Mouse (Mus musculus) left cerebral cortex, postnatal 14 days (tissue): ENCODE data around the gene 1700001P01Rik. TPM values are rescaled to one million over a fixed set of nuclear protein-coding genes. Genes with fewer than 3 reads are reported as not detected.
"Not testable (repeated sequence)": the region's sequence is repeated elsewhere in the genome, so short reads cannot be mapped to it uniquely, and the experiment has no call there.

ENCODE experiments used
- DNase-seq, 2 experiments: peaks; one replicate each; pipeline ENCODE4 v3.0.0; 2021 to 2022; ENCODE audit warnings: low spot score in 2 of 2, mixed read lengths in 1 of 2
- intact Hi-C: fragments of 180-260 bp; cut with DNase I; formaldehyde crosslinking; loops from one replicate; pipeline ENCODE4 v1.15.1; 2025
- total RNA-seq, 2 experiments: library from RNA; stranded (reverse); gene quantifications; 2 replicates each; pipeline ENCODE4 v1.2.3; 2021

Gene 1700001P01Rik
- total RNA-seq, 2 experiments from 2014 or later, result 1.0 TPM; not detected in 1

GRCm38 (mm10) chr11:97766154-97766881, 9.4 kb downstream of the 1700001P01Rik start, which contains the start of gene Cwc25:
Gene Cwc25 (minus strand): TSS chr11:97766556.
- peak; percentile 96 for DNase-seq
- intact Hi-C loops, result no loop called here

- DNase-seq, result no peak
- intact Hi-C loops, result no loop called here
Measured at GRCm38 (mm10) chr11:97761638-97762037, 14.1 kb downstream of the 1700001P01Rik start.

- DNase-seq, result no peak
- intact Hi-C loops, result no loop called here
Measured at GRCm38 (mm10) chr11:97758942-97759341, 16.8 kb downstream of the 1700001P01Rik start.

- DNase-seq, result no peak
- intact Hi-C loops, result no loop called here
Measured at GRCm38 (mm10) chr11:97758125-97758524, 17.6 kb downstream of the 1700001P01Rik start.

GRCm38 (mm10) chr11:97753277-97753676, 22.4 kb downstream of the 1700001P01Rik start:
- intact Hi-C loops, result no loop called here
- DNase-seq, result no peak

- intact Hi-C loops, result no loop called here
- no peak for DNase-seq
Measured at GRCm38 (mm10) chr11:97748496-97748895, 27.2 kb downstream of the 1700001P01Rik start.

- no peak for DNase-seq
- intact Hi-C loops, result no loop called here
Measured at GRCm38 (mm10) chr11:97747773-97748172, 27.9 kb downstream of the 1700001P01Rik start.

GRCm38 (mm10) chr11:97745331-97745721, 30.4 kb downstream of the 1700001P01Rik start:
- no peak for DNase-seq
- intact Hi-C loops, result no loop called here

- DNase-seq, result peak; percentile 98 to 99
- intact Hi-C loops, result loop anchor here (5.0 kb wide), 1 partner anchor 43 kb away; the partner anchor contains the start of genes Pcgf2 and Psmb3
Measured at GRCm38 (mm10) chr11:97744718-97745330, 30.9 kb downstream of the 1700001P01Rik start.

GRCm38 (mm10) chr11:97744063-97744717, 31.5 kb downstream of the 1700001P01Rik start, which contains the start of gene Pip4k2b:
Gene Pip4k2b (minus strand): TSS chr11:97744704.
- intact Hi-C loops, result loop anchor here (5.0 kb wide), 1 partner anchor 42 kb away; the partner anchor contains the start of genes Pcgf2 and Psmb3

GRCm38 (mm10) chr11:97743423-97743822, 32.3 kb downstream of the 1700001P01Rik start:
- intact Hi-C loops, result loop anchor here (5.0 kb wide), 1 partner anchor 41 kb away; the partner anchor contains the start of genes Pcgf2 and Psmb3
- DNase-seq, result no peak

More at GRCm38 (mm10) chr11:97744063-97744717, 31.5 kb downstream of the 1700001P01Rik start, which contains the start of gene Pip4k2b:
- peak in 1 of 2 experiments; percentile 54 for DNase-seq

GRCm38 (mm10) chr11:97742591-97742990, 33.1 kb downstream of the 1700001P01Rik start:
- intact Hi-C loops, result loop anchor here (5.0 kb wide), 1 partner anchor 40 kb away; the partner anchor contains the start of genes Pcgf2 and Psmb3
- no peak for DNase-seq

- DNase-seq, result no peak
- intact Hi-C loops, result loop anchor here (5.0 kb wide), 1 partner anchor 40 kb away; the partner anchor contains the start of genes Pcgf2 and Psmb3
Measured at GRCm38 (mm10) chr11:97742157-97742556, 33.6 kb downstream of the 1700001P01Rik start.

GRCm38 (mm10) chr11:97740190-97740589, 35.5 kb downstream of the 1700001P01Rik start:
- DNase-seq, result peak in 1 of 2 experiments; percentile 45
- intact Hi-C loops, result loop anchor here (5.0 kb wide), 1 partner anchor 38 kb away; the partner anchor contains the start of genes Pcgf2 and Psmb3

GRCm38 (mm10) chr11:97739155-97739554, 36.6 kb downstream of the 1700001P01Rik start:
- intact Hi-C loops, result no loop called here
- DNase-seq, result no peak

- DNase-seq, result no peak
- intact Hi-C loops, result no loop called here
Measured at GRCm38 (mm10) chr11:97738703-97739102, 37.0 kb downstream of the 1700001P01Rik start.

- intact Hi-C loops, result no loop called here
- DNase-seq, result no peak
Measured at GRCm38 (mm10) chr11:97737600-97737999, 38.1 kb downstream of the 1700001P01Rik start.

- intact Hi-C loops, result no loop called here
- DNase-seq, result no peak
Measured at GRCm38 (mm10) chr11:97736645-97737044, 39.1 kb downstream of the 1700001P01Rik start.

- DNase-seq, intact Hi-C loops: not testable (repeated sequence)
Measured at GRCm38 (mm10) chr11:97734810-97735209, 40.9 kb downstream of the 1700001P01Rik start.
